Comparison of ENCODE assay signal across 17 mouse cellular contexts in genomic region chr13:98571051-98571450, GRCm38 (mm10).
"Had no signal": no experiment of that assay in that cellular context is flagged by ENCODE, and none has a peak within 500 bp of the region (broad histone marks: within the 10 kb centered on the region; RNA-seq: fewer than 3 reads in every experiment).

No protein-coding gene starts in this region.

- ATAC-seq: liver, postnatal 0 days; lung, postnatal 0 days; midbrain, embryonic 16.5 days had no signal

- H3K27ac ChIP-seq: liver, embryonic 15.5 days; lung, embryonic 15.5 days; macrophage; midbrain, embryonic 12.5 days; neural tube, embryonic 12.5 days had no signal

- H3K4me3 ChIP-seq: liver, embryonic 15.5 days; lung, embryonic 15.5 days; megakaryocyte, embryonic 14.5 days; midbrain, embryonic 12.5 days; neural tube, embryonic 12.5 days had no signal

- H3K4me2 ChIP-seq: liver, embryonic 15.5 days; lung, embryonic 15.5 days; neural tube, embryonic 12.5 days had no signal

- H3K36me3 ChIP-seq: liver, embryonic 15.5 days; lung, embryonic 15.5 days; midbrain, embryonic 12.5 days; neural tube, embryonic 12.5 days had no signal

- H3K9ac ChIP-seq: liver, embryonic 15.5 days; liver, postnatal 0 days; lung, embryonic 15.5 days; midbrain, embryonic 12.5 days; neural tube, embryonic 12.5 days had no signal

- DNase-seq: liver, postnatal 0 days; lung, adult 2 months; lung, postnatal 14 days; lung, postnatal 36 days; midbrain, embryonic 14.5 days; right cerebral cortex, postnatal 14 days; thymus, adult 18-20 months; thymus, postnatal 14 days; thymus, postnatal 36 days had no signal

- H3K9me3 ChIP-seq: liver, embryonic 15.5 days; lung, embryonic 15.5 days; midbrain, embryonic 12.5 days; neural tube, embryonic 12.5 days had no signal
